Mouse (Mus musculus) neutrophil, adult 5-6 weeks (primary cell): Measurements from ENCODE around the gene Gm20388. TPM values are rescaled to one million over a fixed set of nuclear protein-coding genes. Genes with fewer than 3 reads are reported as not detected.
A peak's percentile ranks its signal among the peaks of the same experiment; 100 is the strongest.

Experiments
- ATAC-seq: fragments of 151-379, 151-347 bp; 2 replicates; pipeline ENCODE4 v1.8.0; 2017; ENCODE audit warnings: mild to moderate bottlenecking, moderate TSS enrichment; ENCODE audit not compliant: insufficient number of reproducible peaks, poor library complexity, low FRiP score, severe bottlenecking; ENCODE audit errors: extremely low read depth
- total RNA-seq: library from RNA; stranded (forward); fragments of 200-1000 nt; gene quantifications from 2 replicates; pipeline ENCODE4 v1.2.3, GENCODE M21; 2017

Gm20388 gene
- total RNA-seq, 1 experiment from 2014 or later, result 10.8 TPM

DNA sequence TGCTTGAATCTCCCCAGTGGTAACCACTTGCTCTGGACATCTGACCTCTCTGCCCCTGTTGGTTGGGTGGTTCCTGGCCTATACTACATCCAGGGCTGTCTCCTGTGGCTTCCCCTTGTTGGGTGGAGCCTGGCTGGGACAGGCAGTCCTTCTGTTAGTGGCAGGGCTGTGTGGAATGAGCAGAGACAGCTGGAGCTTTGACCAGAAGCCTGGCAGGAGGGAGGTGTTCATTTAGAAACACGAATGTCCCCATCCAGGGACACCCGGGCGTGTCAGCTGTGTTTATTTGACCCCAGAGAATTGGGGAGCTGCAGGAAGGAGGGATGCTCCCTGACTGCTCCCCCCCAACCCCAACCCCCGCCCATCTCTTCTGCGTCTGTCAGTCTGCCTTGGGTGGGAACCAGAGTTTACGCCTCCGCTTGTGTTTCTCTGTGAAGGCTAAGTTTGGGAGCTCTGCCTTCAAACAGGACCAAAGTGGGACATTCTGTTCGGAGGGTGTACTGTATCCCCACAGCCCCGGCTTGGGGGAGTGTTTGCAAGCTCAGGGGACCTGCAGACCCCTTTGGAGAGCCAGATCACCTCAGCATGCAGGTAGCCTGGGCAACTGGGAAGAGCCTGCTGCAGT lies 340.9 kb downstream of the Gm20388 start:
- no peak for ATAC-seq

DNA sequence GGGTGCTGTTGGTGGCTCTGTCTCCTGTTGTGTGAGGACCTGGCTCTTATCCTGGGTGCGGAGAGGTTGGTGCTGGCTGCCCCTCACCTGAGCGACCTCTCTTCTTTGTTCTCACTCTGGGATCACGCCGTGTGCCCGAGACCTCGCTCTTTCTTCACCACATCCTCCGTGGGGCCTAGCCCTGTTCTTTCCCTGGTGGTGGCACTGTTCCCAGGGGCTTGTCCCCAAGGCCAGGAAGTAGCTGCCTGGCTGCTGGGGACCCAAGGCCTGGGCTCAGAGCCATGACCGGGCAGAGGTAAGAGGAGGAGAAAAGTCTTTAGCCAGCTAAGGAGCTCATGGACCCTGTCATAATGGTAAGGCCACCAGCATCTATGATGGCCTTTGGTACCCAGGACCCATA lies 343.0 kb downstream of the Gm20388 start:
- no peak for ATAC-seq

DNA sequence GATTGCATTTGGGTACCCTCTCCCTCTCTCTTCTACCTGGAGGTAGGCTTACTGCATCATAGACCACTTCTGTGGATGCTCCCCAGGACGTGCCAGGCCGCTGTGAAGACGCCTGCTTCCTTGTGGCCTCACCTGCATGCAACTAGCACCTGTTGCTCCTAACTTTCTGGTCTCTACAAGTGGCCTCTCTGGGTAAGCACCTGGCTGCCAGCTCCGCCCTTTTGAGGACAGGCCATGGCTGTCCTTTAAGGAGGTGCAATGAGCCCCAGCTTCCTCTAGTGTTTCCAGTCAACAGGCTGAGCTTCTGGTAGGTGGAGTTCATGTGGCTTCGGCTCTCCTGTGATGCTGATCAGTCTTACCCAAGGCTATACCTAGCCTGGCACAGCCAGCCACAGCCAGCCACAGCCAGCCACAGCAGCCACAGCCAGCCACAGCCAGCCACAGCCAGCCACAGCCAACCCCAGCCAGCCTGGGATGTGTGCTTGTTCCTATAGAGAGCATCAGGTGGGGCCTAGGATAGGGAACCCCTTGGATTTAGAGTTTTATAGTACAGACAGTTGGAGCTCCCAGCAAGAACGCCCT lies 344.9 kb downstream of the Gm20388 start:
- ATAC-seq, result no peak

GRCm38 (mm10) chr8:120256958-120257357 lies 346.3 kb downstream of the Gm20388 start:
- ATAC-seq, result no peak

DNA sequence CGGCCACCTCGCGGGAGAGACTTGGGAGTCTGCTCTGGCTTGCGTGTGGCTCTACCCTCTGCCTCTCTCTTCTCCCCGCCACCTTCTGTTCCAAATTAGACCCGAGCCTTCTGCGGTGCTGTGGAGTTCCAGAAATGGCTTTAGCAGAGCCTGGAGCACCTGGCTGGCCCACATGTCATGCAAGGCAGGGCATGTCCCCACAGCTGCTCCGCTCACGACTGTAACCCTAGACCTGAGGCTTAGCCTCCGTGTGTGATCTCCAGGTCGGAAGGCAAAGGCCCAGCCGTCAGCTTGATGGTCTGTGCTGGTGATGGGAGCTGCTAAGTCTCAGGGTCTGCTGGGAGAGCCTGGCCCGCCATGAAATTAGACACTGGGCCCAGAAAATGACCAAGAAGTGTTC lies 348.6 kb downstream of the Gm20388 start:
- ATAC-seq, result no peak

DNA sequence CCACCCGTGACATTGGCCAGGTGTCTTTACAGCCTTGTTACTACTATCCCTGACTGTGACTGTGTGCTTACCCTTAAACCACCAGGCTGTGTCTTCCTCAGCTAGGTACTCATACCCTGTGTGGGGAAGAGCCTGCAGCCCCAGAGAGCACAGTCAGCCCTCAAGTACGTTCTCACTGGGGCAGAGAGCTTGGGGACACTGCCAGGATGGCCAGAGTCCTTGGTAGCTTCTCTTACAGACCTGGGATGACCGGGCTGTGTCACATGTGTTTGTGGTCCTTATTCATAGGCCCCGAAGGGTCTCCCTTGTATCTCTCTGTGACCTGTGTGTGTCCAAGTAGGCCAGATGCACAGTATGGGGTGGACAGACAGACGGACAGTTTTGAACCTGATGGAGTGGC lies 350.0 kb downstream of the Gm20388 start:
- ATAC-seq, result no peak

GRCm38 (mm10) chr8:120261338-120262120 lies 350.9 kb downstream of the Gm20388 start:
- no peak for ATAC-seq

- no peak for ATAC-seq
Measured at GRCm38 (mm10) chr8:120263879-120264278, 353.2 kb downstream of the Gm20388 start.

- 0 out of 2 replicates have a peak, but pooled peaks have one; percentile 6 for ATAC-seq
Measured at GRCm38 (mm10) chr8:120264388-120264943, 353.8 kb downstream of the Gm20388 start.

DNA sequence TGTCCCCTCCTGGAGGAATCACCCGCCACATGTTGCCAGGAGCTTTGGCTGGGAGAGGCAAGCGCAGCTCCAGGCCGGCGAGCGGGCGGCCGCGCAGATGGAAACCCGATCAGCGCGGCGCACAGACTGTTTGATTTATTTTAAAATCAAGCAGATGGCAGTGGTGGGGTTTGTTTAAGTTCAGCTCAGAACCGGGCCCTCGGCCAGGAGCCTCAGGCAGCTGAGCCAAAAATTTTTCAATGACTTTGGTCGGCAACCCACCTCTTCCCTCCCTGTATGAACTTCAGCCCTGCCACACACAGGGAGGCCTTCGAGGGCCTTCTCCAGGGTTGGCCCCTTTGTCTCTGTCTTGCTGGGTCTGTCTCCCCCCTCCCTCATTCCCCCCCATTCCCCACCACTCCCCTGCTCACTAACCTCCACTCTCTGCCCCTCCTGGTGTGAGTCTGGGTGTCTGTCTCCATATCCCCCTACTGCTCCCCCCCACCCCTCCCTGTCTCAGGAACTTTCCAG lies 354.4 kb downstream of the Gm20388 start:
- ATAC-seq, result no peak

DNA sequence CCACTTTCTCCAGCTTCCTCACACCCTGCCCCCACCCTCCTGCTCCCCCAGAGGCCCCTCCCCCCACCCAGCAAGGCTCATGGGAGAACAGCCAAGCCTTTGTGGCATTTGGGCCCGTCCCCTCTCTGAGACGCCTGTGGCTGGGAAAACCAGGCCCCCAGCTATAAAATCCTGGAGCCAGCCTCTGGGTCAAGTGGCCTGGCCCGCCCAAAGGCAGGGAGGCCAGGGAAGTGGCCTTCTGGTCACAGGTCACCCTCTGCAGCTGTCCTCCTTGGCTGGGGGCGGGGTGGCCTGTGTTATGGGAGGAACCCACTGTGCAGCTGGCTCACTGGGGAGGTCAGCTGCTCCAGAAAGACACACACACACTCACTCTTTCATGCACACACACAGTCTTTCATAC lies 354.8 kb downstream of the Gm20388 start:
- ATAC-seq, result no peak

DNA sequence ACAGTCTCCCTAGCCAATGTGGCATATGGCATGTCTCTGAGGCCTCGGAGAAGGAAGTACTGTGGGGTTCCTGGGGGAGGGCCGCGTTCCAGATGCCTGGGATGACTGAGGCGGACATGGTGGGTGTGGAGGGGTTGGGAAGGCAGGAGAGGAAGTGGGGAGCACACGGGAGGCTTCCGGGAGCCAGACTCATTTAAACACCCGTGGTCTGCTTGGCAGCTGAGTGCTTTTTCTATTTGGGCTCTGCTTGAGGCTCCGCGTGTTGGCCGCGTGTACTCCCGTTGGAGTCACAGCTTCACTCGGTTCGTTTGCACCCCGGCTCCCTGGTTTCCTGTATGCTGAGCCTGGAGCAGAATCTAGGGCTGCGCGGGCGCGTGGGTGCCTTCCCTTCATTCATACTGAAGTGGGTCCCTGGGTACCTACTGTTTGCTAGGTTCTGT lies 357.9 kb downstream of the Gm20388 start:
- no peak for ATAC-seq

DNA sequence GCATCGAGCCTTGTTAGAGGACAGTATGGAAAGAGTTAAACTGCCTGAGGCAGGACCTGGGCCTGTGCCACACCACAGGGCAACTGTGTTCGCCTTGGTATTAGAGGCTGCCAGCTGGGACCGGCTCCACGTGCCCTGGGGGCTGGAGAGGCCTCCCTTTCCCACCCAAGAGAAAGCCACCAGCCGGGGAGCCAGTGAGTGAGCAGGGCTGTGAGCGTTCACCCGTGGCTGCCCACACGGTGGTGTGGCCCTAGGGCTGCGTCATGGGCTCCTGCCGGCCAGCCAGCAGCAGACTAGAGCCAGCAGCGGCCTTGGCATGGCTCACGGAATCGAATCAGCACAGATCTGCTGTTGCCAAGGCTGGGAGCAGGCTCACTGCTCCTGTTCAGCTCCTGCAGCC lies 359.8 kb downstream of the Gm20388 start:
- no peak for ATAC-seq

- ATAC-seq, result no peak
Measured at GRCm38 (mm10) chr8:120273430-120273829, 362.8 kb downstream of the Gm20388 start.

GRCm38 (mm10) chr8:120276051-120276890 lies 365.6 kb downstream of the Gm20388 start:
- ATAC-seq, result peak; percentile 44; the same call in 1 of the 2 replicates

DNA sequence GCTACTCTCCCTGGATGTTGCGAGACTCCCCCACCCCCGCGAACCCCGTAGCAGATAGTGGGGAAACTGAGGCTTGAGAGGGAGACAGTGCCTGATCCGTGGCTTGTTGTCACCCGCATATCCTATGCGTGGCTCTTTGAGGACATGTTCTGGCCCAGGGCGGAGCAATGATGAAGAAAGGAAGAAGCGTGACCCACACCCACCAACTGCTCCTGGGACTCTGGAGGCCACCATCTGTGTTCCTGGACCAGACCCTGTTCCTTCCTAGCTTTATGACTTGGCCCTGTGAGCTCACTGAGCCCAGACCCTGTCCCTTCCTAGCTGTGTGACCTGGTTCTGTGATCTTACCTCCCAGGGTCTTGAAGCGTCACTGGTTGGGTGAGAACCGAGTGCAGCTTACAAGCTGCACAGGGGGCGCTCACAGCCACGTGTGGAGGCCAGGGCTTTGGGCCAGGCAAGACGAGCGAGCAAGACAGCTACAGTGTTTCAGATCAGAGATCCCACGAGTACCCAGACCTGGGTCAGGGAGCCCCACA lies 366.3 kb downstream of the Gm20388 start:
- ATAC-seq, result no peak

- no peak for ATAC-seq
Measured at GRCm38 (mm10) chr8:120278009-120278408, 367.4 kb downstream of the Gm20388 start.

DNA sequence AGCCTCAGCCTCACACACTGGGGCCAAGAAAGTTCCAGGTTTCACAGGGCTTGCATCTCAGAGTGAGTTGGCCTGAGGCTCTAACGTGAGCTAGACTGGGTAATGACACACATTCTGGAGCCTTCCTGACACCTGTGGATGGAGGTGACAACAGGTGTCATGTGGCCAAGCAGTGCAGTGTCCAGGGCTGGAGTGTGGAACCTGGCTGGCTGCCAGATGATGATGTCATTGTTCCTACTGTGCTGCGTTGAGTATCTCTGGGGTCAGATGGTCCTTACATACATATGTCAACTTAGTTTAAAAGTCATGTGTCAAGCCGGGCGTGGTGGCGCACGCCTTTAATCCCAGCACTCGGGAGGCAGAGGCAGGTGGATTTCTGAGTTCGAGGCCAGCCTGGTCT lies 368.8 kb downstream of the Gm20388 start:
- ATAC-seq, result no peak
